Mouse (Mus musculus): ENCODE data around the gene Rps16. TPM values are rescaled to one million over a fixed set of nuclear protein-coding genes. Genes with fewer than 3 reads are reported as not detected.

Rps16 gene
- 1,527 and 1,591 TPM in 2 replicates for polyA plus RNA-seq (2021; fragmentation: Nextera tagmentation)
- long read RNA-seq, experiment 1, transcript Rps16-201 (5 exons, 1,109 nt) = major isoform, 168 of 174 reads
- long read RNA-seq, experiment 1, partial matches to known transcripts = 2 of 174 reads
- long read RNA-seq, experiment 1, other reads (novel, unspliced or antisense) = 3 of 174 reads
- long read RNA-seq, experiment 2, transcript Rps16-203 (4 exons, 518 nt) = minor isoform, 5 of 870 reads
- long read RNA-seq, experiment 2, transcript Rps16-201 (5 exons, 1,109 nt) = major isoform, 845 of 870 reads
- long read RNA-seq, experiment 2, partial matches to known transcripts = 9 of 870 reads
- long read RNA-seq, experiment 2, other reads (novel, unspliced or antisense) = 11 of 870 reads

DNA sequence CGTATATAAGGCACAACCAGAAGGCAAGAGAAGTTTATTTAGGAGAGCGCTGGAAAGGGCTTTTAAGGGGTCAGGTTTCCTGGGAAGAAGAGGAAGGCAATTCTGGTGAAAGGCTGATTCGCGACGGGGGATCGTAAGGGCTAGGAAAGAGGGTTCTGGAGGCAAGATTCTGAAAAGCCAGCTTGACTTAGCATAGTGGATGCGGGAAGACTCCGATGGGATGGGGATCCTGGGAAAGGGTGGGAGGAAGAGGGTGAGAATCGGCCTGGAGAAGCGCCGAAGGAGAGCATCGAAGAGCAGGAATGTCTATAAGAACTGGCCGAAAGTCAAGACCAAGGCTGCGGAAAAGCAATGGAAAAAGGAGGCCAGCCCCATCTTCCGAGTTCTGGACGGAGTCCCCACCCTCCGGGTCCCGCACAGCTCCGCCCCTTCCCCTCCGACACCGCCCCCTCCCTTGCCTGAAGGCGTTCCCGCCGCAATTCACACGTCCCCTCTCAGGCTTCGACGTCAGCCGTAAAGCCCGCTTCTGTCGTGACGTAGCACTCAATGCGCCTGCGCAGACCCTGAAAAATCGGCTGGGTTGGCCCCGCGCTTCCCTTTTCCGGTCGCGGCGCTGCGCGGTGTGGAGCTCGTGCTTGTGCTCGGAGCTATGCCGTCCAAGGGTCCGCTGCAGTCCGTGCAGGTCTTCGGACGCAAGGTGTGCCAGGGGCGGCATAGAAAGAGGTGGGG, at the start of gene Rps16:
TSS of gene Rps16 (plus strand) at position 498 of the 729 bp plus-strand sequence.

DNA sequence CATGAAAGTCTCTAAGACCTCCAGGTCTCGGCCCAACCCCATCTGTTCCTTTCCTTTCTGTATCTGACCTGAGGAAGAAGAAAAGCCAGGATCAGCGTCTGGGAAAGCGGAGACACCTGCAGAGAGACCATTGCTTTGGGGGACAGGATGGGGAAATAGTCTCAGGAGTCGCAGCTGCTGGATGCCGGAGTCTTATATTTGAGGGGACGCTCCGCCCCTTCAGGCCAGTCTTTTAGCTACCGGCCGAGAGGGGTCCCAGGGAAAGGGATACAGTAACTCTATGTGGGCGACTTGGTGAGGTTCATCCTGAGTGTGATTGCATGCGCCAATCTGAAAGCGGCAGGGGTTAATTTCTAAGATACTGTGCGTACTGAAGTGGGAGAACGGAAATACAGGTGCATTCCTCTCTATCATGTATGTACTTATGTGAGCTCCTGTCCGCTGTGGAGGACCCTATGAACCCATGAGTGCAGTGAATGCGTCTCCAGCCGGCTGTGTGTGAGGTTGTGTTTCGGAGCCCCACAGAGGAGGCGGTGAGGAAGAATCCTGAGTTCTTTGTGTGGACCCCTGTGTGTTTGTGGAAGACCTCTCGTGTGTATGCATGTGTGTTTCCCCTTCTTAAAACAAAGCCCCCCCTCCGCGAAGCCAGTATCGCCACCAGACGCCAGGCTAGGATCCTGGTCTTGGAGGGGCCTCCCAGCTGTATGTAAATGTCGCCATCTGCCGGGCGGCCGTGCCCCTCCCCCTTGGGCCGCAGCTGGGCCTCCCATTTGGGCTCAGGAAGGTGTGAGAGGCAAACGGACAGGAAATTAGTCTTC, 48.6 kb upstream of the Rps16 start, which contains the start of gene Dll3:
TSS of gene Dll3 (minus strand) at position 623 of the 818 bp plus-strand sequence.

DNA sequence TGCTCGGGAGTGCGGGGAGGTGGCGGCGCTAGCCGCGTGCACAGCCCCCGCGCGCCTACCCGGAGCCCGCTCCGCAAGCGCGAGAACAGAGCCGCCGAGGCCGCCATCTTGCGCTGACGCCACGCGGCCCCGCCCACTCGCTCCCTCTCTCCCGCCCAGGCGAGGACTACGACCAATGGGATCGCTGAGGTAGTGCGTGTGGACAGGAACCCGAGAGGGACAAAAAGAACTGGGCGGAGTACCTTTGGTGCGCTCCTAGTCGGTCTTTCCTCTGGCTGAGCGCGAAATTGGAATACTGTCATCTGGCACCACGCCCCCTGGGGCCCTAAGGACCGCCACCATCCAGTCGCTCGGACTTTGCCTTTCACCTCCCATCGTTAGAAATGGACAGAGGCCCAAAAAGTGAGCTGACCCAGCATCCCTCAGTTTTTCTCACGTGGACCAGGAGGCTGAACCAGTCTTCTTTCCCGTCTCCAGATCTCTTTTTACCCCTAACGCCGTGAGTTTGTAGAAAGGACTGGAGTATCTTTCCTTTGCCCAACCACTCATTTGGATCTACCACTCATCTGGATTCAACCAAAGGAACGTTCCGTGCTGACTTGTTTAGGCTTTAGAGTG, 38.4 kb upstream of the Rps16 start, which contains the start of gene Timm50:
TSS of gene Timm50 (minus strand) at position 147 of the 618 bp plus-strand sequence.

DNA sequence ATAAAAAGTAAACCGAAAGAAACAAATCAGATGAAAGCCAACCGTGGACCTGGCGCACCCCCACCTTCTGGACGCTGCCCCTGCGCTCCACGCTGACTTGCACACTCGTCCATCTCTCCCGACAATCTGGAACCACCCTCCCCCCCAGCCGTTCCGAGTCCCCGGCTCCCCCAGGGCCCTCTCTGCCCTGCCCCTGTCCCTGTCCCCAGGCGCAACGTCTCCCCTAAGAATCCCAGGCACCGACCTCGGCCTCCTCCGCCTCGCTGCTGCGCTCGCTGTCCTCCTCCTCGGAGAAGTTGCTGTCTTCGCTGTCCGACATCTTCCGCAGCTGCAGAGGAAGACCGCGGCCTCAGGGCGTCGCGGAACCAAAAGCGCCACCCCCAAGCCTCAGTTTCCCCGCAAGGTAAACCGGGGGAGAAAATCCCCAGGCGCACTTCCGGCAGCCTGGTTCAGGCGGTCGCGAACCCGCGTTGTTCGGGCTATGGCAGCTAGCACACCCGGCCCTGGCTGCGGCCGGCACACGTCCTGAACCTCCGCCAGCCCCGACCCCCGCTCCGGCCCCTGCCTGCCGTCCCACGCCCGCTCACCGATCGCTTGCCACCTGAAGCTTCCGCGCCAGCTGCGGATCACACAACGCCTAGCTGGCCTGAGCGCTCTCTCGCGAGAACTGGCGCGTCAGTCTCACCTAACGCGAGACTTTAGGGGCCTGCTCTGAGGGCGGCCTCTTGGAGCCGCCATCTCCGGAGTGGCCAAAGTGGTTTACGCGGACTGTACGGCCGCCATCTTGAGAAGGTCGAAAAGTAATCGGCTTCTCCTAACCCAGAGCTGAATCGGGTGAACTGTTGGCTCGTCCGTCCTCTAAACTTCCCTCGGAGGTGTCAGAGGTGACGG, 12.1 kb upstream of the Rps16 start, which contains the start of gene Supt5:
TSS of gene Supt5 (minus strand) at position 639 of the 891 bp plus-strand sequence.

DNA sequence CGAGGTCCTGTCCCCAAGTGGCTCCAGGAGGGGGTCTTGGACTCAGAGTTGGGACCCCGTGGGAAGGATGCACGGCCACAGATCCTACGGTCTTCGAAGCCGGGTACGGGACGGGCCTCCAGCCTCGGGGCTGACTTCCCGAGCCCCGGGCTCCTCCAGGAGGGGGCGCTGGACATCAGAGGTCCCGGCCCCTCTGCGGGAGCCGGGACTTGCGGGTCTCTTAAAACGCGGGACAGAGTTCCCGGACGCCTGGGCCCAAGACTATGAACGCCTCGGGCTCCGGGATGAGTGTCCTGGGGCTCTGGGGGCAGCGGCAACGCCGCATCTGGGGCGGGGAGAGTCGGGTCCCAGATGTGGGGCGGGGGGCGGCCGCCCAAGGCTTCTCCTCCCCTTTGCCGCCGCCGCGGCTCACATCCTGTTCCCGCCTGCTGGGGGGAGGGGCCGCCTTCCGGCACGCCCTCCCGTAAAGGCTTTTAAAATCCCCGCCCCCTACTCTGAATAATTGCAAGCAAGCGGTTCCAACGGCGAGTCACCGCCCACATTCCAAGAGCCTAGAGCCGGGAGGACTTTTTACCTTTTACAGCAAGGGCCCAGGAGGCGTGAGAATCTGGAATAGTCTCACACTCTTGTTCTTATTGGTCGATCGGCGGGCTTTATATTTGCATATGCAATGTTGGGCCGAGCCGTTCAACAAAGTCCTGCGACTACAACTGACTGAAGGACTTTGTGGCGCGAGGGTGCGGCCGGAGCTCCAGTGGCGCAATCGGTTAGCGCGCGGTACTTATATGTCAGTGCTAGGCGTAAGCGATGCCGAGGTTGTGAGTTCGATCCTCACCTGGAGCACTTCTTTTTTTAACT, 22.0 kb downstream of the Rps16 start, which contains the start of gene Plekhg2:
TSS of gene Plekhg2 (minus strand) at position 349 of the 858 bp plus-strand sequence.

DNA sequence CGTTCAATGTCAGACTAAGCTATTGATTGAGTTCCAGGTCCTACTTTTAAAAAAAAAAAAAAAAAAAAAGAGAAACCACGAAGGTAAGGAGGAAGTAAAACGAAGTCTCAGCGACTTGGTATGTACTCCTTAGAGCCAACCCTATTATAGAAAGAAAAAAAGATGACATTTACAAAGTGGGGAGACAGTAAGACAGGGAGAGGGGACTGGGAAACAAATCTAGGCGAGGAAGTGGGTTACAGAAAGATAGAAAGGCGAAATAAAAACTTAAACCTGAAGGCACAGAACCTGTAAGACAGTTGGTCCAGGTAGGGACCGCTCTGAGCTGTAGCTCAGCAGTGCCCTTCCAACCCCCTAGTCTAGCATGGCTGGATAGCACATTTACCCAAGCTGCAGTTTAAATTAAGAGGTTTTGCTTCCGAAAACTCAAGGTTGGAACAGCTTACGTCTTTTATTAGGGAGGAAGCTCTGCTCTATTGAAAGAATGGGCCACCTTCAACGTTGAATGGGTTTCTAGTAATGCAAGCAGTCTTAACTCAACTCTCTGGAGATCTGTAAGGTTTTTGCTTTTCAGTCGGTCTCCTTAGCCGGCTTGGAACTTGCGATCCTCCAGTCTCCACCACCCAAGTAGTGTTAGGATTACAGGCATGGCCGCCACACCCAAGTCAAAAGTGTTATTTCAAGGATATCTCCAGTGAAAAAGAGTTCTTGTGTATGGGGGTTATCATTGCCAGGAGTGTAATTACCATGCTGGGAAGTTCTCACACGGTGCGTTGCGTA, 30.0 kb downstream of the Rps16 start, which contains the start of gene Zfp36:
TSS of gene Zfp36 (minus strand) at position 17 of the 780 bp plus-strand sequence.

DNA sequence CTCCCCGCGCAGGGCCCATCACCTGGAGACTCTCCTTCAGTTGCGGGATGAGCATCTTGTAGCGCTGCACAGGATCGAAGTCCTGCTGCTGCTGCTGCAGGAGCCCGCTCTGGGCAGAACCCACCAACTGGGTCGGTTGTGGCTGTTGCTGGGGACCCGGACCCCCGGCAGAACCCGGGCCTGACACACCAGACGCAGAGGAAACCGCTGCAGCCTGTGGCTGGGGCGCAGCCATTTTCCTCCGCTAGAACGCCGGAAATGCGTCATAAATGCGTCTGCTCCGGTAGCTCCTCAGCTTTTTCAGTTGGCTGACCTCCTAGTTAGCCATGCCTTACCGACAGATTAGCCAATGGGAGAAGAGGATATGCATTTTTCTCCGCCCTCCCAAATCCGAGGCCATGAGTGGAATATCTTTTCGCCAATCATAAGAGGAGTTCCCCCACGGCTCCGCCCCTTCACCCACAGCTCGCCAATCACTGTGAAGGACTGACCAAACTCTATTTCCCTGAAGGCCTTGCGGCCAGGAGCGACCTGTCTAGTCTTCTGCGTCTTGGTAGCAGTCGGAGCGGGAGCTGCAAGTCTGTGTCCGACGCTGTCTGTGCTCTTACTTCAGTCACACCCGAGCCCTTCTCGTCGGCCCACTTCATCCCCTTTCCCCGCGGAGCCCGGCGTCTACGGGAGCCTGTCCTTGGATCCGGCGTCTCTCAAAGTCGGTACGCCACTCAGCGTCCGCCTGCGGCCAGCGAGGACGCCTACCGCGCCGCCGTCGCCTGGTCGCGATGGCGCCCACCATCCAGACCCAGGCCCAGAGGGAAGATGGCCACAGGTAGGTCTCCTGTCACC, 42.2 kb downstream of the Rps16 start, which contains the start of the genes Med29 and Paf1:
TSS of gene Med29 (minus strand) at position 280 of the 843 bp plus-strand sequence.
TSS of gene Paf1 (plus strand) at position 523 of the 843 bp plus-strand sequence.

Other genes with a start within 250 kb of the Rps16 start
- 0.04 TPM in 1 of 2 replicates, not detected in the other for gene 9530053A07Rik, start 221.2 kb upstream of the Rps16 start, polyA plus RNA-seq (2021; fragmentation: Nextera tagmentation)
- gene Fbl, start 180.9 kb upstream of the Rps16 start, polyA plus RNA-seq (2021; fragmentation: Nextera tagmentation) = 11.2 and 18.6 TPM in 2 replicates
- gene Dyrk1b, start 171.2 kb upstream of the Rps16 start, polyA plus RNA-seq (2021; fragmentation: Nextera tagmentation) = 8.2 and 18.6 TPM in 2 replicates
- gene Eid2, start 82.8 kb upstream of the Rps16 start, polyA plus RNA-seq (2021; fragmentation: Nextera tagmentation) = 7.4 and 8.2 TPM in 2 replicates
- 28.4 and 33.0 TPM in 2 replicates for gene Eid2b, start 72.9 kb upstream of the Rps16 start, polyA plus RNA-seq (2021; fragmentation: Nextera tagmentation)
- gene Selenov, start 59.5 kb upstream of the Rps16 start, polyA plus RNA-seq (2021; fragmentation: Nextera tagmentation) = 0.48 and 1.1 TPM in 2 replicates
- gene Dll3, start 48.4 kb upstream of the Rps16 start, polyA plus RNA-seq (2021; fragmentation: Nextera tagmentation) = 2.5 and 2.6 TPM in 2 replicates
- gene Timm50, start 38.6 kb upstream of the Rps16 start, polyA plus RNA-seq (2021; fragmentation: Nextera tagmentation) = 78.9 and 84.1 TPM in 2 replicates
- gene Supt5, start 11.9 kb upstream of the Rps16 start, polyA plus RNA-seq (2021; fragmentation: Nextera tagmentation) = 37.9 and 54.9 TPM in 2 replicates
- 0.76 and 0.94 TPM in 2 replicates for gene Plekhg2, start 21.9 kb downstream of the Rps16 start, polyA plus RNA-seq (2021; fragmentation: Nextera tagmentation)
- gene Zfp36, start 29.6 kb downstream of the Rps16 start, polyA plus RNA-seq (2021; fragmentation: Nextera tagmentation) = 0.63 and 1.9 TPM in 2 replicates
- gene Med29, start 42.1 kb downstream of the Rps16 start, polyA plus RNA-seq (2021; fragmentation: Nextera tagmentation) = 67.8 and 75.0 TPM in 2 replicates
- 36.9 and 42.4 TPM in 2 replicates for gene Paf1, start 42.3 kb downstream of the Rps16 start, polyA plus RNA-seq (2021; fragmentation: Nextera tagmentation)
- 5.8 and 7.2 TPM in 2 replicates for gene Gmfg, start 86.8 kb downstream of the Rps16 start, polyA plus RNA-seq (2021; fragmentation: Nextera tagmentation)
- 4.3 and 24.4 TPM in 2 replicates for gene Lrfn1, start 101.3 kb downstream of the Rps16 start, polyA plus RNA-seq (2021; fragmentation: Nextera tagmentation)
- not detected in 2 replicates for gene Ifnl2, start 159.8 kb downstream of the Rps16 start, polyA plus RNA-seq (2021; fragmentation: Nextera tagmentation)
- gene Ifnl3, start 172.2 kb downstream of the Rps16 start, polyA plus RNA-seq (2021; fragmentation: Nextera tagmentation) = not detected in 2 replicates
- not detected in 2 replicates for gene Sycn, start 190.2 kb downstream of the Rps16 start, polyA plus RNA-seq (2021; fragmentation: Nextera tagmentation)
- 0.09 TPM in 1 of 2 replicates, not detected in the other for gene Nccrp1, start 196.6 kb downstream of the Rps16 start, polyA plus RNA-seq (2021; fragmentation: Nextera tagmentation)
- 7.5 and 9.2 TPM in 2 replicates for gene Samd4b, start 247.5 kb downstream of the Rps16 start, polyA plus RNA-seq (2021; fragmentation: Nextera tagmentation)
- gene Pak4, start 247.5 kb downstream of the Rps16 start, polyA plus RNA-seq (2021; fragmentation: Nextera tagmentation) = 5.4 and 6.1 TPM in 2 replicates